Mouse (Mus musculus): Measurements from ENCODE around the gene Vnn3. TPM values are rescaled to one million over a fixed set of nuclear protein-coding genes. Genes with fewer than 3 reads are reported as not detected.

Gene Vnn3
- polyA plus RNA-seq, 1 experiment from 2014 or later, result not detected

Other genes with a start within 250 kb of the Vnn3 start
- 124 and 145 TPM in 2 replicates for gene Rps12, start 64.2 kb upstream of the Vnn3 start, polyA plus RNA-seq (2016; fragmentation: Nextera tagmentation; extraction: Ambion mirVana)
- gene Slc18b1, start 54.5 kb upstream of the Vnn3 start, polyA plus RNA-seq (2016; fragmentation: Nextera tagmentation; extraction: Ambion mirVana), result 11.4 and 12.9 TPM in 2 replicates
- 3.1 and 4.6 TPM in 2 replicates for gene Vnn1, start 43.2 kb downstream of the Vnn3 start, polyA plus RNA-seq (2016; fragmentation: Nextera tagmentation; extraction: Ambion mirVana)
- not detected in 2 replicates for gene Taar1, start 68.9 kb downstream of the Vnn3 start, polyA plus RNA-seq (2016; fragmentation: Nextera tagmentation; extraction: Ambion mirVana)
- not detected in 2 replicates for gene Taar2, start 87.1 kb downstream of the Vnn3 start, polyA plus RNA-seq (2016; fragmentation: Nextera tagmentation; extraction: Ambion mirVana)
- gene Taar3, start 98.1 kb downstream of the Vnn3 start, polyA plus RNA-seq (2016; fragmentation: Nextera tagmentation; extraction: Ambion mirVana), result not detected in 2 replicates
- not detected in 2 replicates for gene Taar4, start 109.0 kb downstream of the Vnn3 start, polyA plus RNA-seq (2016; fragmentation: Nextera tagmentation; extraction: Ambion mirVana)
- gene Taar5, start 119.2 kb downstream of the Vnn3 start, polyA plus RNA-seq (2016; fragmentation: Nextera tagmentation; extraction: Ambion mirVana), result not detected in 2 replicates
- gene Taar6, start 134.2 kb downstream of the Vnn3 start, polyA plus RNA-seq (2016; fragmentation: Nextera tagmentation; extraction: Ambion mirVana), result not detected in 2 replicates
- gene Taar7a, start 142.0 kb downstream of the Vnn3 start, polyA plus RNA-seq (2016; fragmentation: Nextera tagmentation; extraction: Ambion mirVana), result not detected in 2 replicates
- not detected in 2 replicates for gene Taar7b, start 148.5 kb downstream of the Vnn3 start, polyA plus RNA-seq (2016; fragmentation: Nextera tagmentation; extraction: Ambion mirVana)
- not detected in 2 replicates for gene Taar7d, start 175.8 kb downstream of the Vnn3 start, polyA plus RNA-seq (2016; fragmentation: Nextera tagmentation; extraction: Ambion mirVana)
- not detected in 2 replicates for gene Taar7e, start 186.2 kb downstream of the Vnn3 start, polyA plus RNA-seq (2016; fragmentation: Nextera tagmentation; extraction: Ambion mirVana)
- not detected in 2 replicates for gene Taar7f, start 198.0 kb downstream of the Vnn3 start, polyA plus RNA-seq (2016; fragmentation: Nextera tagmentation; extraction: Ambion mirVana)
- gene Taar8a, start 225.0 kb downstream of the Vnn3 start, polyA plus RNA-seq (2016; fragmentation: Nextera tagmentation; extraction: Ambion mirVana), result not detected in 2 replicates
- not detected in 2 replicates for gene Taar8b, start 240.8 kb downstream of the Vnn3 start, polyA plus RNA-seq (2016; fragmentation: Nextera tagmentation; extraction: Ambion mirVana)

Data from hindbrain, embryonic 10.5 days (tissue).